Mouse (Mus musculus) stomach, postnatal 0 days (tissue): ENCODE measurements around the gene Arntl. TPM values are rescaled to one million over a fixed set of nuclear protein-coding genes. Genes with fewer than 3 reads are reported as not detected.
A peak's percentile ranks its signal among the peaks of the same experiment; 100 is the strongest.
"Not testable (repeated sequence)": the region's sequence is repeated elsewhere in the genome, so short reads cannot be mapped to it uniquely, and the experiment has no call there.

Source experiments
- ATAC-seq: fragments of 200-750 bp; cut with Nextera tagmentation; 2 replicates; pipeline ENCODE4 v1.8.0; 2017; ENCODE audit not compliant: low FRiP score, low TSS enrichment
- DNase-seq: peaks from one replicate; pipeline ENCODE4 v3.0.0-alpha.2; 2016; ENCODE audit warnings: low spot score
- H3K27ac ChIP-seq: fragments of 300-500 bp; sonication (generic); replicated peaks from 2 replicates; pipeline ENCODE4 v1.5.1; 2014; ENCODE audit warnings: mild to moderate bottlenecking, control low read depth
- H3K27me3 ChIP-seq: fragments of 300-500 bp; sonication (generic); 2 replicates; pipeline ENCODE4 v1.6.1; 2014; ENCODE audit warnings: low read length; ENCODE audit not compliant: control insufficient read depth, insufficient read depth
- H3K36me3 ChIP-seq: fragments of 300-500 bp; sonication (generic); 2 replicates; pipeline ENCODE4 v1.6.1; 2014; ENCODE audit warnings: low read length, mixed read lengths; ENCODE audit not compliant: control insufficient read depth, insufficient read depth
- H3K4me1 ChIP-seq: fragments of 300-500 bp; sonication (generic); replicated peaks from 2 replicates; pipeline ENCODE4 v1.6.1; 2014; ENCODE audit warnings: antibody characterized with exemption; ENCODE audit not compliant: control insufficient read depth, insufficient read depth
- H3K4me2 ChIP-seq: fragments of 300-500 bp; sonication (generic); replicated peaks from 2 replicates; pipeline ENCODE4 v1.6.1; 2014; ENCODE audit warnings: low read depth, mild to moderate bottlenecking, control low read depth, moderate library complexity
- H3K4me3 ChIP-seq: fragments of 300-500 bp; sonication (generic); 2 replicates; pipeline ENCODE4 v1.5.1; 2014; ENCODE audit warnings: low read depth, low read length, control low read depth
- H3K9ac ChIP-seq: fragments of 300-500 bp; sonication (generic); 2 replicates; pipeline ENCODE4 v1.6.1; 2014; ENCODE audit warnings: mild to moderate bottlenecking, low read length, control low read depth, mixed read lengths
- H3K9me3 ChIP-seq: fragments of 300-500 bp; sonication (generic); 2 replicates; pipeline ENCODE4 v1.6.1; 2016; ENCODE audit warnings: low read length; ENCODE audit not compliant: control insufficient read depth
- CTCF ChIP-seq: IDR thresholded peaks from 2 replicates; pipeline ENCODE4 v1.5.1; 2016; ENCODE audit warnings: antibody characterized with exemption, low read depth, mild to moderate bottlenecking, moderate library complexity
- EP300 ChIP-seq: optimal IDR thresholded peaks from 2 replicates; pipeline ENCODE3; 2016; ENCODE audit warnings: antibody characterized with exemption
- WGBS: fragments of 180-500 bp; shearing (Covaris S2); extraction: QIAGEN DNeasy Blood & Tissue Kit; methylation state at CpG from one replicate; pipeline ENCODE4 v1.1.7; 2014; 5-methylcytosine and 5-hydroxymethylcytosine counted together
- polyA plus RNA-seq: library from polyadenylated mRNA; unstranded; fragments of >200 nt; fragmentation: Nextera tagmentation; extraction: Ambion mirVana; gene quantifications from 2 replicates; pipeline ENCODE4 v1.2.1, GENCODE M21; 2015

Gene Arntl
- polyA plus RNA-seq, 1 experiment from 2014 or later: 6.6 TPM

- peak; percentile 90 for ATAC-seq
- H3K27ac ChIP-seq: peak overlapping the region; percentile 65; the same call in 1 of the 2 replicates
Measured at GRCm38 (mm10) chr7:113260321-113261167, 53.3 kb downstream of the Arntl start.

GRCm38 (mm10) chr7:113261690-113262089 lies 54.4 kb downstream of the Arntl start:
- no peaks in the 10 kb centered on the region for H3K36me3 ChIP-seq
- no peak overlapping the region for H3K27ac ChIP-seq
- no peak overlapping the region for H3K4me2 ChIP-seq
- DNase-seq (no peak), ATAC-seq (no peak)
- no peak for TF ChIP-seq EP300
- TF ChIP-seq CTCF: no peak
- 0 out of 2 replicates have a peak, but pooled peaks cover 4% of the 10 kb centered on the region for H3K4me1 ChIP-seq
- no peaks in the 10 kb centered on the region for H3K27me3 ChIP-seq
- no peaks in the 10 kb centered on the region for H3K9me3 ChIP-seq
- H3K4me3 ChIP-seq: no peak overlapping the region
- no peak overlapping the region for H3K9ac ChIP-seq
- 50% methylated on average over 3 of the region's 3 CpGs for WGBS

More at GRCm38 (mm10) chr7:113260321-113261167, 53.3 kb downstream of the Arntl start:
- Histone ChIP-seq H3K9me3 (no peaks in the 10 kb centered on the region), H3K9ac (no peak overlapping the region), H3K36me3 (no peaks in the 10 kb centered on the region), H3K4me1 (0 out of 2 replicates have a peak, but pooled peaks cover 4% of the 10 kb centered on the region), H3K27me3 (no peaks in the 10 kb centered on the region), H3K4me3 (no peak overlapping the region), H3K4me2 (0 out of 2 replicates have a peak overlapping the region, but pooled peaks have one; percentile 8)
- 61% methylated on average over 21 of the region's 21 CpGs for WGBS
- peak; percentile 71 for DNase-seq
- TF ChIP-seq EP300 (no peak), CTCF (peak; percentile 50)

- not testable (repeated sequence) for H3K9ac ChIP-seq, ATAC-seq, H3K9me3 ChIP-seq, H3K27me3 ChIP-seq, H3K4me3 ChIP-seq, H3K4me2 ChIP-seq, H3K4me1 ChIP-seq, H3K36me3 ChIP-seq, H3K27ac ChIP-seq, DNase-seq
- WGBS: 46% methylated on average over 14 of the region's 14 CpGs
Measured at GRCm38 (mm10) chr7:113262510-113263467, 55.5 kb downstream of the Arntl start.

- Histone ChIP-seq H3K4me2 (no peak overlapping the region), H3K27me3 (no peaks in the 10 kb centered on the region), H3K36me3 (no peaks in the 10 kb centered on the region), H3K27ac (no peak overlapping the region), H3K4me1 (0 out of 2 replicates have a peak, but pooled peaks cover 4% of the 10 kb centered on the region), H3K9ac (no peak overlapping the region), H3K4me3 (no peak overlapping the region), H3K9me3 (no peaks in the 10 kb centered on the region)
- ATAC-seq: no peak
- 95% methylated on average over 1 of the region's 1 CpGs for WGBS
- TF ChIP-seq EP300 (no peak), CTCF (no peak)
- no peak for DNase-seq
Measured at GRCm38 (mm10) chr7:113263990-113264389, 56.7 kb downstream of the Arntl start.

- H3K4me3 ChIP-seq: no peak overlapping the region
- no peaks in the 10 kb centered on the region for H3K9me3 ChIP-seq
- H3K4me1 ChIP-seq: peaks cover 4% of the 10 kb centered on the region; the same call in 1 of the 2 replicates
- H3K4me2 ChIP-seq: no peak overlapping the region
- DNase-seq (peak; percentile 74), ATAC-seq (peak; percentile 66)
- 73% methylated on average over 9 of the region's 9 CpGs for WGBS
- TF ChIP-seq CTCF (peak; percentile 88), EP300 (no peak)
- no peaks in the 10 kb centered on the region for H3K36me3 ChIP-seq
- no peak overlapping the region for H3K9ac ChIP-seq
- H3K27ac ChIP-seq: no peak overlapping the region
- no peaks in the 10 kb centered on the region for H3K27me3 ChIP-seq
Measured at GRCm38 (mm10) chr7:113268287-113268686, 61.0 kb downstream of the Arntl start.
